In genomic region chr11:79413761-79414513, GRCm38 (mm10) we compare ENCODE assay signal across 22 mouse cellular contexts.
"Had no signal": no experiment of that assay in that cellular context is flagged by ENCODE, and none has a peak within 500 bp of the region (broad histone marks: within the 10 kb centered on the region; RNA-seq: fewer than 3 reads in every experiment).

No protein-coding gene starts in this region.

- H3K4me3 ChIP-seq: heart, embryonic 10.5 days; heart, embryonic 12.5 days; hindbrain, embryonic 10.5 days; hindbrain, embryonic 12.5 days; intestine, embryonic 15.5 days; left cerebral cortex, adult 2 months; limb, embryonic 10.5 days; limb, embryonic 12.5 days had no signal

- H3K36me3 ChIP-seq: intestine, embryonic 15.5 days had no signal

- H3K9me3 ChIP-seq: heart, embryonic 10.5 days; heart, embryonic 12.5 days; hindbrain, embryonic 10.5 days; hindbrain, embryonic 12.5 days; intestine, embryonic 15.5 days; limb, embryonic 10.5 days; limb, embryonic 12.5 days had no signal

- H3K27ac ChIP-seq: heart, embryonic 10.5 days; hindbrain, embryonic 10.5 days; hindbrain, embryonic 12.5 days; hindbrain, embryonic 14.5 days; intestine, embryonic 15.5 days; left cerebral cortex, adult 2 months; limb, embryonic 10.5 days; limb, embryonic 12.5 days had no signal

- H3K9ac ChIP-seq: heart, embryonic 12.5 days; hindbrain, embryonic 12.5 days; hindbrain, embryonic 14.5 days; intestine, embryonic 15.5 days; limb, embryonic 12.5 days had no signal

- ATAC-seq: hindbrain, embryonic 16.5 days; inflammation-experienced regulatory T-cells, adult 6 months; intestine, embryonic 15.5 days; intestine, postnatal 0 days had no signal

- H3K4me2 ChIP-seq: heart, embryonic 12.5 days; hindbrain, embryonic 12.5 days; hindbrain, embryonic 14.5 days; intestine, embryonic 15.5 days; limb, embryonic 12.5 days; liver, embryonic 11.5 days had no signal

- H3K27me3 ChIP-seq: heart, embryonic 12.5 days; hindbrain, embryonic 12.5 days; intestine, embryonic 15.5 days; limb, embryonic 12.5 days had no signal

- DNase-seq: gastrocnemius, postnatal 25 days; heart, adult 18-20 months; heart, postnatal 10 days; heart, postnatal 4 days; kidney, adult 18-20 months; kidney, adult 8-10 months; kidney, postnatal 10 days; kidney, postnatal 25 days; liver had no signal

- H3K4me1 ChIP-seq: hindbrain, embryonic 10.5 days; hindbrain, embryonic 12.5 days; intestine, embryonic 15.5 days; limb, embryonic 10.5 days; limb, embryonic 12.5 days had no signal
